Mouse (Mus musculus) right cerebral cortex, postnatal 25 days (tissue): ENCODE data around the gene Gm42372.
A peak's percentile ranks its signal among the peaks of the same experiment; 100 is the strongest.

Experiments
- DNase-seq: peaks from one replicate; pipeline ENCODE4 v3.0.0; 2022

Gm42372 gene

GRCm38 (mm10) chr7:17007300-17007699, 24.4 kb downstream of the Gm42372 start:
- no peak for DNase-seq

- DNase-seq: no peak
These were observed 26.6 kb downstream of the Gm42372 start for GRCm38 (mm10) chr7:17009326-17010009.

- no peak for DNase-seq
These were observed 27.1 kb downstream of the Gm42372 start for GRCm38 (mm10) chr7:17010010-17010347.

GRCm38 (mm10) chr7:17011909-17012590, 29.2 kb downstream of the Gm42372 start:
- no peak for DNase-seq

- DNase-seq: no peak
These were observed 32.5 kb downstream of the Gm42372 start for GRCm38 (mm10) chr7:17015381-17015780.

- DNase-seq: peak; percentile 92
These were observed 34.1 kb downstream of the Gm42372 start for GRCm38 (mm10) chr7:17017036-17017435.

GRCm38 (mm10) chr7:17017921-17018320, 35.0 kb downstream of the Gm42372 start:
- no peak for DNase-seq

- DNase-seq: no peak
These were observed 36.7 kb downstream of the Gm42372 start for GRCm38 (mm10) chr7:17019426-17020166.

- DNase-seq: no peak
These were observed 39.3 kb downstream of the Gm42372 start for GRCm38 (mm10) chr7:17022176-17022575.

- no peak for DNase-seq
These were observed 40.8 kb downstream of the Gm42372 start for GRCm38 (mm10) chr7:17023701-17024100.

- DNase-seq: no peak
These were observed 41.3 kb downstream of the Gm42372 start for GRCm38 (mm10) chr7:17024141-17024540.

GRCm38 (mm10) chr7:17024814-17025504, 42.1 kb downstream of the Gm42372 start:
- DNase-seq: no peak

GRCm38 (mm10) chr7:17025505-17025894, 42.6 kb downstream of the Gm42372 start:
- DNase-seq: no peak

GRCm38 (mm10) chr7:17025896-17026622, 43.2 kb downstream of the Gm42372 start:
- DNase-seq: no peak

GRCm38 (mm10) chr7:17026710-17027587, 44.1 kb downstream of the Gm42372 start:
- DNase-seq: no peak

- peak; percentile 91 for DNase-seq
These were observed 44.9 kb downstream of the Gm42372 start, which contains the start of gene Ppp5c for GRCm38 (mm10) chr7:17027588-17028343. Gene Ppp5c (minus strand): TSS chr7:17027924.

- DNase-seq: no peak
These were observed 46.0 kb downstream of the Gm42372 start for GRCm38 (mm10) chr7:17028923-17029322.

- no peak for DNase-seq
These were observed 47.4 kb downstream of the Gm42372 start for GRCm38 (mm10) chr7:17030239-17030638.
